Mouse (Mus musculus) neural tube, embryonic 13.5 days (tissue): ENCODE results near the gene Ptprq. TPM values are rescaled to one million over a fixed set of nuclear protein-coding genes. Genes with fewer than 3 reads are reported as not detected.
A peak's percentile ranks its signal among the peaks of the same experiment; 100 is the strongest.

Experiments
- ATAC-seq: fragments of 200-750 bp; cut with Nextera tagmentation; 2 replicates; pipeline ENCODE4 v1.8.0; 2017; ENCODE audit warnings: low read depth, mild to moderate bottlenecking, moderate TSS enrichment, moderate library complexity
- H3K27ac ChIP-seq: fragments of 300-500 bp; sonication (generic); replicated peaks from 2 replicates; pipeline ENCODE4 v1.5.1; 2015; ENCODE audit warnings: moderate library complexity, mild to moderate bottlenecking, inconsistent platforms
- H3K27me3 ChIP-seq: fragments of 300-500 bp; sonication (generic); 2 replicates; pipeline ENCODE4 v1.6.1; 2015; ENCODE audit warnings: mild to moderate bottlenecking, inconsistent platforms
- H3K36me3 ChIP-seq: fragments of 300-500 bp; sonication (generic); 2 replicates; pipeline ENCODE4 v1.6.1; 2015; ENCODE audit warnings: mild to moderate bottlenecking, inconsistent platforms
- H3K4me1 ChIP-seq: fragments of 300-500 bp; sonication (generic); replicated peaks from 2 replicates; pipeline ENCODE4 v1.6.1; 2015; ENCODE audit warnings: inconsistent platforms
- H3K4me2 ChIP-seq: fragments of 300-500 bp; sonication (generic); 2 replicates; pipeline ENCODE4 v1.6.1; 2015; ENCODE audit warnings: inconsistent platforms, mild to moderate bottlenecking, moderate library complexity
- H3K4me3 ChIP-seq: fragments of 300-500 bp; sonication (generic); 2 replicates; pipeline ENCODE4 v1.5.1; 2015; ENCODE audit warnings: mild to moderate bottlenecking, inconsistent platforms
- H3K9ac ChIP-seq: fragments of 300-500 bp; sonication (generic); 2 replicates; pipeline ENCODE4 v1.6.1; 2015; ENCODE audit warnings: moderate library complexity, mild to moderate bottlenecking, inconsistent platforms
- H3K9me3 ChIP-seq: fragments of 300-500 bp; sonication (generic); 2 replicates; pipeline ENCODE4 v1.6.1; 2016; ENCODE audit warnings: inconsistent platforms
- WGBS: fragments of 180-500 bp; shearing (Covaris S2); methylation state at CpG from one replicate; pipeline ENCODE4 v1.1.7; 2015; 5-methylcytosine and 5-hydroxymethylcytosine counted together
- polyA plus RNA-seq: library from polyadenylated mRNA; unstranded; fragments of >200 nt; fragmentation: Nextera tagmentation; extraction: Ambion mirVana; gene quantifications from 2 replicates; pipeline ENCODE4 v1.2.1, GENCODE M21; 2015

Gene Ptprq
- 0.15 and 0.23 TPM in 2 replicates for polyA plus RNA-seq

- 38% methylated on average over 1 of the region's 1 CpGs for WGBS
- H3K9me3 ChIP-seq = no peaks in the 10 kb centered on the region
- ATAC-seq = no peak
- no peak within 1 kb of the TSS for H3K4me2 ChIP-seq
- no peaks in the 10 kb centered on the region for H3K27me3 ChIP-seq
- H3K4me1 ChIP-seq = no peaks in the 10 kb centered on the region
- H3K27ac ChIP-seq = no peak within 1 kb of the TSS
- no peak within 1 kb of the TSS for H3K4me3 ChIP-seq
- no peaks in the 10 kb centered on the region for H3K36me3 ChIP-seq
- no peak within 1 kb of the TSS for H3K9ac ChIP-seq
These were observed at the start of gene Ptprq for GRCm38 (mm10) chr10:107719806-107720205. TSS of gene Ptprq (minus strand) at chr10:107720051.

GRCm38 (mm10) chr10:107759624-107760023 is 39.8 kb upstream of the Ptprq start:
- no peaks in the 10 kb centered on the region for H3K36me3 ChIP-seq
- no peak overlapping the region for H3K4me3 ChIP-seq
- no peaks in the 10 kb centered on the region for H3K27me3 ChIP-seq
- no peak overlapping the region for H3K9ac ChIP-seq
- no peaks in the 10 kb centered on the region for H3K4me1 ChIP-seq
- WGBS = 78% methylated on average over 1 of the region's 1 CpGs
- H3K27ac ChIP-seq = no peak overlapping the region
- H3K9me3 ChIP-seq = no peaks in the 10 kb centered on the region
- no peak for ATAC-seq
- H3K4me2 ChIP-seq = no peak overlapping the region

GRCm38 (mm10) chr10:107753471-107753870 is 33.6 kb upstream of the Ptprq start:
- no peak for ATAC-seq
- 96% methylated on average over 3 of the region's 3 CpGs for WGBS
- no peaks in the 10 kb centered on the region for H3K9me3 ChIP-seq
- no peaks in the 10 kb centered on the region for H3K36me3 ChIP-seq
- no peak overlapping the region for H3K27ac ChIP-seq
- H3K9ac ChIP-seq = no peak overlapping the region
- no peak overlapping the region for H3K4me3 ChIP-seq
- H3K27me3 ChIP-seq = no peaks in the 10 kb centered on the region
- peaks cover 13% of the 10 kb centered on the region; the same call in 1 of the 2 replicates for H3K4me1 ChIP-seq
- H3K4me2 ChIP-seq = no peak overlapping the region

- no peak overlapping the region for H3K9ac ChIP-seq
- H3K9me3 ChIP-seq = no peaks in the 10 kb centered on the region
- WGBS = 21% methylated on average over 15 of the region's 15 CpGs
- H3K27me3 ChIP-seq = no peaks in the 10 kb centered on the region
- peak overlapping the region; percentile 43 for H3K4me2 ChIP-seq
- H3K36me3 ChIP-seq = no peaks in the 10 kb centered on the region
- peaks cover 13% of the 10 kb centered on the region; the same call in 1 of the 2 replicates for H3K4me1 ChIP-seq
- H3K4me3 ChIP-seq = no peak overlapping the region
- ATAC-seq = peak; percentile 79
- H3K27ac ChIP-seq = no peak overlapping the region
These were observed 32.7 kb upstream of the Ptprq start for GRCm38 (mm10) chr10:107752351-107753143.

- ATAC-seq = no peak; the same call in 1 of the 2 replicates
- Histone ChIP-seq H3K4me3 (no peak overlapping the region), H3K27me3 (no peaks in the 10 kb centered on the region), H3K4me1 (peaks cover 14% of the 10 kb centered on the region), H3K9me3 (no peaks in the 10 kb centered on the region), H3K4me2 (peak overlapping the region; percentile 43), H3K9ac (no peak overlapping the region), H3K27ac (no peak overlapping the region), H3K36me3 (no peaks in the 10 kb centered on the region)
- 41% methylated on average over 6 of the region's 6 CpGs for WGBS
These were observed 32.1 kb upstream of the Ptprq start for GRCm38 (mm10) chr10:107751944-107752343.

GRCm38 (mm10) chr10:107747566-107747965 is 27.7 kb upstream of the Ptprq start:
- WGBS = 18% methylated on average over 5 of the region's 5 CpGs

GRCm38 (mm10) chr10:107746717-107747116 is 26.9 kb upstream of the Ptprq start:
- no peak for ATAC-seq
- Histone ChIP-seq H3K9ac (0 out of 2 replicates have a peak overlapping the region, but pooled peaks have one; percentile 1), H3K27ac (no peak overlapping the region), H3K36me3 (no peaks in the 10 kb centered on the region), H3K4me1 (peaks cover 7% of the 10 kb centered on the region), H3K27me3 (no peaks in the 10 kb centered on the region), H3K9me3 (no peaks in the 10 kb centered on the region), H3K4me2 (peak overlapping the region; percentile 38), H3K4me3 (no peak overlapping the region)
- 13% methylated on average over 9 of the region's 9 CpGs for WGBS

More at GRCm38 (mm10) chr10:107747566-107747965, 27.7 kb upstream of the Ptprq start:
- no peak for ATAC-seq
- no peak overlapping the region for H3K4me3 ChIP-seq
- H3K27ac ChIP-seq = no peak overlapping the region
- H3K9ac ChIP-seq = no peak overlapping the region
- H3K4me2 ChIP-seq = no peak overlapping the region
- no peaks in the 10 kb centered on the region for H3K9me3 ChIP-seq
- no peaks in the 10 kb centered on the region for H3K36me3 ChIP-seq
- H3K4me1 ChIP-seq = peaks cover 15% of the 10 kb centered on the region
- no peaks in the 10 kb centered on the region for H3K27me3 ChIP-seq

GRCm38 (mm10) chr10:107739815-107740214 is 20.0 kb upstream of the Ptprq start:
- Histone ChIP-seq H3K27ac (no peak overlapping the region), H3K4me3 (no peak overlapping the region), H3K4me2 (no peak overlapping the region), H3K27me3 (no peaks in the 10 kb centered on the region), H3K9me3 (no peaks in the 10 kb centered on the region), H3K4me1 (no peaks in the 10 kb centered on the region), H3K36me3 (no peaks in the 10 kb centered on the region), H3K9ac (no peak overlapping the region)
- no peak for ATAC-seq
- 81% methylated on average over 5 of the region's 5 CpGs for WGBS

- H3K9ac ChIP-seq = no peak overlapping the region
- H3K4me2 ChIP-seq = no peak overlapping the region
- no peak for ATAC-seq
- no peaks in the 10 kb centered on the region for H3K9me3 ChIP-seq
- H3K27ac ChIP-seq = no peak overlapping the region
- 88% methylated on average over 6 of the region's 6 CpGs for WGBS
- H3K36me3 ChIP-seq = no peaks in the 10 kb centered on the region
- H3K4me1 ChIP-seq = no peaks in the 10 kb centered on the region
- H3K27me3 ChIP-seq = no peaks in the 10 kb centered on the region
- H3K4me3 ChIP-seq = no peak overlapping the region
These were observed 17.9 kb upstream of the Ptprq start for GRCm38 (mm10) chr10:107737743-107738142.

- no peaks in the 10 kb centered on the region for H3K27me3 ChIP-seq
- no peak overlapping the region for H3K27ac ChIP-seq
- no peak overlapping the region for H3K9ac ChIP-seq
- no peak for ATAC-seq
- 79% methylated on average over 7 of the region's 7 CpGs for WGBS
- no peaks in the 10 kb centered on the region for H3K4me1 ChIP-seq
- no peak overlapping the region for H3K4me3 ChIP-seq
- no peak overlapping the region for H3K4me2 ChIP-seq
- no peaks in the 10 kb centered on the region for H3K36me3 ChIP-seq
- no peaks in the 10 kb centered on the region for H3K9me3 ChIP-seq
These were observed 15.6 kb upstream of the Ptprq start for GRCm38 (mm10) chr10:107735448-107735847.

GRCm38 (mm10) chr10:107734327-107734726 is 14.5 kb upstream of the Ptprq start:
- no peak overlapping the region for H3K4me2 ChIP-seq
- H3K4me3 ChIP-seq = no peak overlapping the region
- no peaks in the 10 kb centered on the region for H3K9me3 ChIP-seq
- H3K36me3 ChIP-seq = no peaks in the 10 kb centered on the region
- no peaks in the 10 kb centered on the region for H3K27me3 ChIP-seq
- no peak for ATAC-seq
- no peaks in the 10 kb centered on the region for H3K4me1 ChIP-seq
- no peak overlapping the region for H3K27ac ChIP-seq
- no peak overlapping the region for H3K9ac ChIP-seq

- H3K36me3 ChIP-seq = no peaks in the 10 kb centered on the region
- H3K27me3 ChIP-seq = no peaks in the 10 kb centered on the region
- no peak overlapping the region for H3K27ac ChIP-seq
- 71% methylated on average over 7 of the region's 7 CpGs for WGBS
- H3K4me2 ChIP-seq = no peak overlapping the region
- no peak for ATAC-seq
- H3K9me3 ChIP-seq = no peaks in the 10 kb centered on the region
- no peaks in the 10 kb centered on the region for H3K4me1 ChIP-seq
- H3K9ac ChIP-seq = no peak overlapping the region
- H3K4me3 ChIP-seq = no peak overlapping the region
These were observed 5.8 kb upstream of the Ptprq start for GRCm38 (mm10) chr10:107725631-107726030.

GRCm38 (mm10) chr10:107704443-107704842 is 15.4 kb downstream of the Ptprq start:
- no peak overlapping the region for H3K4me2 ChIP-seq
- WGBS = 47% methylated on average over 3 of the region's 3 CpGs
- H3K9me3 ChIP-seq = no peaks in the 10 kb centered on the region
- no peak overlapping the region for H3K27ac ChIP-seq
- ATAC-seq = no peak
- no peaks in the 10 kb centered on the region for H3K36me3 ChIP-seq
- no peaks in the 10 kb centered on the region for H3K27me3 ChIP-seq
- no peak overlapping the region for H3K9ac ChIP-seq
- no peak overlapping the region for H3K4me3 ChIP-seq
- no peaks in the 10 kb centered on the region for H3K4me1 ChIP-seq
